Mouse (Mus musculus): ENCODE results near the gene Unc119.

Gene Unc119

GRCm38 (mm10) chr11:78343381-78344327 lies at the start of gene Unc119:
Gene Unc119 (plus strand): TSS chr11:78343482.
- peak; percentile 73 for DNase-seq

GRCm38 (mm10) chr11:78294585-78294984 lies 48.7 kb upstream of the Unc119 start:
- DNase-seq = no peak

- DNase-seq = no peak
Measured at GRCm38 (mm10) chr11:78300917-78301316, 42.4 kb upstream of the Unc119 start.

- peak; percentile 81 for DNase-seq
Measured at GRCm38 (mm10) chr11:78301357-78302084, 41.8 kb upstream of the Unc119 start, which contains the start of gene Spag5. Gene Spag5 (plus strand): TSS chr11:78301529.

- no peak for DNase-seq
Measured at GRCm38 (mm10) chr11:78305272-78305671, 38.0 kb upstream of the Unc119 start.

GRCm38 (mm10) chr11:78310861-78311511 lies 32.3 kb upstream of the Unc119 start:
- DNase-seq = no peak

GRCm38 (mm10) chr11:78313662-78314061 lies 29.6 kb upstream of the Unc119 start:
- no peak for DNase-seq

GRCm38 (mm10) chr11:78318411-78318810 lies 24.9 kb upstream of the Unc119 start:
- DNase-seq = no peak

- no peak for DNase-seq
Measured at GRCm38 (mm10) chr11:78322076-78322831, 21.0 kb upstream of the Unc119 start.

GRCm38 (mm10) chr11:78322860-78323259 lies 20.4 kb upstream of the Unc119 start, which contains the start of gene Aldoc:
Gene Aldoc (plus strand): TSS chr11:78322968.
- DNase-seq = peak; percentile 89

- peak; percentile 55 for DNase-seq
Measured at GRCm38 (mm10) chr11:78324000-78324785, 19.1 kb upstream of the Unc119 start.

GRCm38 (mm10) chr11:78324965-78325364 lies 18.3 kb upstream of the Unc119 start:
- no peak for DNase-seq

- DNase-seq = no peak
Measured at GRCm38 (mm10) chr11:78327215-78327614, 16.1 kb upstream of the Unc119 start.

GRCm38 (mm10) chr11:78327634-78328511 lies 15.4 kb upstream of the Unc119 start, which contains the start of gene Pigs:
Gene Pigs (plus strand): TSS chr11:78328415.
- peak; percentile 97 for DNase-seq

GRCm38 (mm10) chr11:78328512-78329056 lies 14.7 kb upstream of the Unc119 start:
- DNase-seq = no peak

- DNase-seq = no peak
Measured at GRCm38 (mm10) chr11:78332676-78333075, 10.6 kb upstream of the Unc119 start.

- DNase-seq = no peak
Measured at GRCm38 (mm10) chr11:78333992-78334391, 9.3 kb upstream of the Unc119 start.

GRCm38 (mm10) chr11:78337040-78337439 lies 6.2 kb upstream of the Unc119 start:
- no peak for DNase-seq

GRCm38 (mm10) chr11:78341702-78342101 lies 1.6 kb upstream of the Unc119 start:
- no peak for DNase-seq

- DNase-seq = no peak
Measured at GRCm38 (mm10) chr11:78344328-78344889, 1.1 kb downstream of the Unc119 start.

Data from cerebellum, adult 11 months (tissue).